Mouse (Mus musculus) limb, embryonic 10.5 days (tissue): ENCODE data around the gene Yrdc. TPM values are rescaled to one million over a fixed set of nuclear protein-coding genes. Genes with fewer than 3 reads are reported as not detected.

Experiments
- DNase-seq: peaks from one replicate; pipeline ENCODE4 v3.0.0-alpha.2; 2017; ENCODE audit warnings: low spot score
- H3K27ac ChIP-seq: fragments of 300-500 bp; sonication (generic); 2 replicates; pipeline ENCODE4 v1.5.1; 2016; ENCODE audit warnings: mild to moderate bottlenecking
- H3K27me3 ChIP-seq: fragments of 300-500 bp; sonication (generic); 2 replicates; pipeline ENCODE4 v1.6.1; 2016; ENCODE audit warnings: low read depth, mild to moderate bottlenecking; ENCODE audit not compliant: poor library complexity, severe bottlenecking
- H3K36me3 ChIP-seq: fragments of 300-500 bp; sonication (generic); 2 replicates; pipeline ENCODE4 v1.6.1; 2016; ENCODE audit warnings: mild to moderate bottlenecking, moderate library complexity
- H3K4me1 ChIP-seq: fragments of 300-500 bp; sonication (generic); 2 replicates; pipeline ENCODE4 v1.6.1; 2016
- H3K4me3 ChIP-seq: fragments of 300-500 bp; sonication (generic); 2 replicates; pipeline ENCODE4 v1.5.1; 2016; ENCODE audit warnings: mild to moderate bottlenecking, moderate library complexity
- H3K9me3 ChIP-seq: fragments of 300-500 bp; sonication (generic); replicated peaks from 2 replicates; pipeline ENCODE4 v1.6.1; 2016; ENCODE audit warnings: mild to moderate bottlenecking
- WGBS: fragments of 180-500 bp; shearing (Covaris S2); methylation state at CpG from one replicate; pipeline ENCODE4 v1.1.7; 2016; 5-methylcytosine and 5-hydroxymethylcytosine counted together
- polyA plus RNA-seq: library from polyadenylated mRNA; unstranded; fragments of >200 nt; fragmentation: Nextera tagmentation; extraction: Ambion mirVana; gene quantifications from 2 replicates; pipeline ENCODE4 v1.2.1, GENCODE M21; 2016

The Yrdc gene
- polyA plus RNA-seq, 1 experiment from 2014 or later, result 43.7 TPM

DNA sequence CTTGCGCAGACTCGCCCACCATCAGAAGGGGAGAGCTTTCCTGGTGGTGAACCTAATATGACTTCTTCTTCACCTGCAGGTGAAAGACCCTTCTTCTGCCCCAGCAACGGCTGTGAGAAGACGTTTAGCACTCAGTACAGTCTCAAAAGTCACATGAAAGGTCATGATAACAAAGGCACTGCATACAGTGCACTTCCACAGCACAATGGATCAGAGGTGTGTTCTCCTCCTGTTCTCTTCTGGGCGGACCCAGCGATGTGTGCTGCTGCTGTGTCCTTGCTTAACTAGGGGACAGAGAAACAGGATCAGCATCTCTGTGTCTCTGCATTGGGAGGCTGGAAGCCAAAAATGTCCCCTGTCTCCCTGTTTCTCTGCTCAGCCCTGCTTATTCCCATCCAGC, 25.5 kb upstream of the Yrdc start:
- H3K27ac ChIP-seq, result no peak overlapping the region
- DNase-seq, result no peak
- H3K9me3 ChIP-seq, result no peaks in the 10 kb centered on the region
- no peaks in the 10 kb centered on the region for H3K27me3 ChIP-seq
- H3K4me1 ChIP-seq, result no peaks in the 10 kb centered on the region
- WGBS, result 92% methylated on average over 6 of the region's 6 CpGs
- H3K4me3 ChIP-seq, result no peak overlapping the region
- H3K36me3 ChIP-seq, result peaks cover 90% of the 10 kb centered on the region

DNA sequence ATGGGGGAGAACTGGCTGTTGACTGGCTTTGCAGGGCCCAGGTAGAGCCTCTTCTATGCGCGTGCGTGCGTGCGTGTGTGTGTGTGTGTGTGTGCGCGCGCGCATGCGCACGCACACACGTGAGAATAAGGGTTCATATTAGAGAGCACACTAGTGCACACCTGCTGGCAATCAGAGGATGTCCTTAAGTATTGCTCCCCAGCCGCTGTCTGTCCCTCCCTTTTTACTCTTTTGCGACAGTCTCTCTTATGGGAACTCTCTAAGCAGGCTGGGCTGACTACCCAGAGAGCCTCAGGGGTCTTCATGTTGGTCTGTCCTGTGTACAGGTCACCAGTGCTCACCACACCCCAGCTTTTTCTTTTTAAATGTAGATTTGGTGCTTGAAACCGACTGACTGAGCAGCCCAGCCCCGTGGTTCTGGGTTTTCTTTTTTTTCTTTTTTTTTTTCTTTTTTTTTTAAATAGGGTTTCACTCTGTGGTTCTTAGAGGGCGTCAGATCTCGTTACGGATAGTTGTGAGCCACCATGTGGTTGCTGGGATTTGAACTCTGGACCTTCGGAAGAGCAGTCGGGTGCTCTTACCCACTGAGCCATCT, 25.0 kb upstream of the Yrdc start:
- Histone ChIP-seq H3K36me3 (peaks cover 90% of the 10 kb centered on the region), H3K9me3 (no peaks in the 10 kb centered on the region), H3K4me1 (no peaks in the 10 kb centered on the region), H3K27ac (no peak overlapping the region), H3K27me3 (no peaks in the 10 kb centered on the region), H3K4me3 (no peak overlapping the region)
- WGBS, result 96% methylated on average over 21 of the region's 21 CpGs
- no peak for DNase-seq

GRCm38 (mm10) chr4:124829671-124830070, 20.8 kb upstream of the Yrdc start:
- DNase-seq, result no peak
- H3K9me3 ChIP-seq, result no peaks in the 10 kb centered on the region
- H3K4me3 ChIP-seq, result no peak overlapping the region
- 81% methylated on average over 5 of the region's 5 CpGs for WGBS
- no peaks in the 10 kb centered on the region for H3K27me3 ChIP-seq
- peaks cover 79% of the 10 kb centered on the region for H3K36me3 ChIP-seq
- H3K27ac ChIP-seq, result no peak overlapping the region
- H3K4me1 ChIP-seq, result no peaks in the 10 kb centered on the region

- DNase-seq, result no peak
- Histone ChIP-seq H3K9me3 (no peaks in the 10 kb centered on the region), H3K27ac (no peak overlapping the region), H3K27me3 (no peaks in the 10 kb centered on the region), H3K36me3 (peaks cover 68% of the 10 kb centered on the region), H3K4me3 (no peak overlapping the region), H3K4me1 (no peaks in the 10 kb centered on the region)
- 95% methylated on average over 10 of the region's 10 CpGs for WGBS
Observed at GRCm38 (mm10) chr4:124832796-124833195, 17.7 kb upstream of the Yrdc start.

DNA sequence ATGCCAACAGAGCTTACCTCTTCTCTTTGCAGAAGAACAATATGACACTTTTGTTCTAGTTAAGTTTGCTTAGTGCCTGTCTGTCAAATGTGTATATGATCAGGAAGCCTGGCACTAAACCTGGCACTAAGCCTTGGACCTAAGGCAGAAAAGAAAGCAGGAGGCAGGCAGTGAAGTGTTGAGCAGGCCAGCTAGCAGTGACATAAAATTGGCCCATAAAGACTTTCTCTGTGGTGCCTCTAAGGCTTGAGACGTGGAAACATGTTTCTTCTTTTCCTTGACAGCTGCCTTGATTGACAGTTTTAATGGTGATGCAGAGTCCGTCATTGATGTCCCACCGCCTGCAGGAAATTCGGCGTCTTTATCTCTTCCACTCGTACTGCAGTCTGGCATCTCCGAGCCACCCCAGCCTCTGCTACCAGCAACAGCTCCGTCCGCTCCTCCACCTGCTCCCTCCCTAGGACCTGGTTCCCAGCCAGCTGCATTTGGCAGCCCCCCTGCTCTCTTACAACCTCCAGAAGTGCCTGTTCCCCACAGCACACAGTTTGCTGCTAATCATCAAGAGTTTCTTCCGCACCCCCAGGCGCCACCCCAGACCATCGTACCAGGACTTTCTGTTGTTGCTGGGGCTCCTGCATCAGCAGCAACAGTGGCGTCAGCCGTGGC, 12.3 kb upstream of the Yrdc start:
- Histone ChIP-seq H3K4me3 (no peak overlapping the region), H3K9me3 (no peaks in the 10 kb centered on the region), H3K36me3 (peaks cover 74% of the 10 kb centered on the region), H3K4me1 (no peaks in the 10 kb centered on the region), H3K27ac (no peak overlapping the region), H3K27me3 (no peaks in the 10 kb centered on the region)
- WGBS, result 89% methylated on average over 14 of the region's 14 CpGs
- no peak for DNase-seq

GRCm38 (mm10) chr4:124840998-124841397, 9.5 kb upstream of the Yrdc start:
- peaks cover 81% of the 10 kb centered on the region for H3K36me3 ChIP-seq
- no peaks in the 10 kb centered on the region for H3K4me1 ChIP-seq
- H3K9me3 ChIP-seq, result no peaks in the 10 kb centered on the region
- H3K4me3 ChIP-seq, result no peak overlapping the region
- H3K27me3 ChIP-seq, result no peaks in the 10 kb centered on the region
- H3K27ac ChIP-seq, result no peak overlapping the region
- no peak for DNase-seq
- 100% methylated on average over 1 of the region's 1 CpGs for WGBS

- peak; percentile 47 for DNase-seq
- H3K36me3 ChIP-seq, result peaks cover 73% of the 10 kb centered on the region
Observed at GRCm38 (mm10) chr4:124843493-124843892, 7.0 kb upstream of the Yrdc start.

DNA sequence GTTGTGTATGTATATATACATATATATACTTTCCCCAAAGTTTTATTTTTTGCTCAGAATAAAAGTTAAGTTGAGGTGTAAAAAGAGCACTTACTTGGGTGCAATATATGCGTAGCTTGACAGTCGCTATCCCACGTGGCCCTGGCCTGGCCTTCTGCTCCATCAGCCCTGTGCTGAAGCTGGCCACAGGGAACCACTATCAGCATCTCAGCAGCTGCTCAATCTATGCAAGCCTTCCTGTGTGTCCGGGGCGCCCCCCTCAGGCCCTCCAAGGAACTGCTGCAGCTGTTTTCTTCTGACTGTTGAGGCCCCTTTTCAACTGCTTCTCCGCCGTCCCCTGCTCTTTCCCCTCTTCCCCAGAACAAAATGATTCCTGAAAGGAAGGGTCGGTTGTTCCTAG, 2.9 kb upstream of the Yrdc start:
- 0 out of 2 replicates have a peak overlapping the region, but pooled peaks have one; percentile 3 for H3K4me3 ChIP-seq
- H3K9me3 ChIP-seq, result no peaks in the 10 kb centered on the region
- H3K36me3 ChIP-seq, result peaks cover 42% of the 10 kb centered on the region
- DNase-seq, result peak; percentile 83
- WGBS, result 13% methylated on average over 8 of the region's 8 CpGs
- H3K4me1 ChIP-seq, result peaks cover 28% of the 10 kb centered on the region
- no peak overlapping the region for H3K27ac ChIP-seq
- H3K27me3 ChIP-seq, result no peaks in the 10 kb centered on the region

More at GRCm38 (mm10) chr4:124843493-124843892, 7.0 kb upstream of the Yrdc start:
- 0 out of 2 replicates have a peak, but pooled peaks cover 6% of the 10 kb centered on the region for H3K4me1 ChIP-seq
- WGBS, result 59% methylated on average over 11 of the region's 11 CpGs
- H3K27me3 ChIP-seq, result no peaks in the 10 kb centered on the region
- no peak overlapping the region for H3K27ac ChIP-seq
- no peak overlapping the region for H3K4me3 ChIP-seq
- no peaks in the 10 kb centered on the region for H3K9me3 ChIP-seq

DNA sequence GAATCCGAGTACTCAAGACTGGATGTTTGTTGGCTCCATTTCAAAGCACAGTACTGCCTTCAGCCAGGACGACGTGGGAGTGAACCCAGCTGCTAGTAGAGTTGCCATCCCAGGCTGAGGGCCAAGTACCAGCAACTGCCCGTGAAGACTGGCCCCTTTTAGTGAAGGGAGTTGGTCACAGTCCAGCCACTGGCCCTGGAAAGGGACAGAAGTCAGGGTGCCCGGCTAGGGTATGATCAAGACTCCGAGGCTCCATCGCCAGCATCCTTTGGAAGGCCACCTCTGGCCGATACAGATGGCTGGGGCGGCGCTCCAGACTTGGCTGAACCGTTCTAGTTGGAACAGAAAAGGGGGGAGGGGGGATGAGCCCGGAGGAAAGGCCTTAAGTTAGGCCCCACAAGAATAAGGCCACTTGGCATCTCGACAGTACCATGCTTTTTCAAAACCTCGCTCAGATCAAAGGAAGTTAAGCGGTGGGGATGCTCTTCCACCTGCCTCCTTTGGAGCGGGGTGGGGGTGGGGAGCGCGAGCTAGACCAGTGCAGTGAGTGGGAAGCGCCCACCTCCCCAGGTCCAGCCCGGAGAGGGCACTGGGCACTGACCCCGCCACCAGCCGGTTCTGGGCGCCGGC, 733 bp upstream of the Yrdc start:
- Histone ChIP-seq H3K9me3 (no peaks in the 10 kb centered on the region), H3K4me1 (peaks cover 28% of the 10 kb centered on the region), H3K27ac (peak overlapping the region; percentile 93), H3K36me3 (peaks cover 46% of the 10 kb centered on the region), H3K4me3 (peak overlapping the region; percentile 97), H3K27me3 (no peaks in the 10 kb centered on the region)
- no peak for DNase-seq
- 4% methylated on average over 24 of the region's 24 CpGs for WGBS

- peak within 1 kb of the TSS; percentile 97 for H3K4me3 ChIP-seq
- H3K27me3 ChIP-seq, result no peaks in the 10 kb centered on the region
- H3K4me1 ChIP-seq, result peaks cover 28% of the 10 kb centered on the region
- H3K27ac ChIP-seq, result peak within 1 kb of the TSS; percentile 93
- under 1% methylated on average over 75 of the region's 75 CpGs for WGBS
- H3K9me3 ChIP-seq, result no peaks in the 10 kb centered on the region
- H3K36me3 ChIP-seq, result peaks cover 49% of the 10 kb centered on the region
- peak; percentile 80 for DNase-seq
Observed at GRCm38 (mm10) chr4:124850933-124851658, 617 bp downstream of the Yrdc start, which contains the start of gene 1110065P20Rik. 1110065P20Rik (minus strand) TSS chr4:124851196.

GRCm38 (mm10) chr4:124856294-124856693, 5.8 kb downstream of the Yrdc start:
- Histone ChIP-seq H3K9me3 (no peaks in the 10 kb centered on the region), H3K27ac (no peak overlapping the region), H3K4me3 (no peak overlapping the region), H3K27me3 (peaks cover 14% of the 10 kb centered on the region), H3K4me1 (peaks cover 12% of the 10 kb centered on the region), H3K36me3 (peaks cover 52% of the 10 kb centered on the region)
- 94% methylated on average over 8 of the region's 8 CpGs for WGBS
- DNase-seq, result no peak

GRCm38 (mm10) chr4:124858370-124858769, 7.9 kb downstream of the Yrdc start:
- no peaks in the 10 kb centered on the region for H3K9me3 ChIP-seq
- peaks cover 39% of the 10 kb centered on the region for H3K36me3 ChIP-seq
- 84% methylated on average over 5 of the region's 5 CpGs for whole genome bisulfite sequencing
- H3K27ac ChIP-seq, result no peak overlapping the region
- peaks cover 35% of the 10 kb centered on the region for H3K27me3 ChIP-seq
- peaks cover 15% of the 10 kb centered on the region for H3K4me1 ChIP-seq
- H3K4me3 ChIP-seq, result no peak overlapping the region
- no peak for DNase-seq

DNA sequence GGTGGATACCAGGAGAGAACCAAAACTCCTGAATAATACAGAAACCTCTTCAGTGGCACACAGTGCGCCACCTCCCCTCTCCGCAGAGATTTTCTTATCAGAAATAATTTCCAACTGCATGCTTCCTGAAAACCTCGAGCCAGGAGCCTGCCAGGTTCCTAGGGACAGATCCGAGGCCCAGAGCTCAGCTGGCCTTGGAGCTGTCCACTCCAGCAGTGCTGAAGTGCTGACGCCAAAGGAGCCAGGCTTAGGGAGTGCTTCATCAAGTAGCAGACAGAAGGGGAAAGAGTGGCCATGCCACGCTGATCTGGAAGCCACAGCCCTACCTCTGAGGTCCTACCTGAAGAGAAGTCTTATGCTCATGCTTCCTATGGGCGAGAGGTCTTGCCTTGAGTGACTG, 10.0 kb downstream of the Yrdc start:
- H3K4me3 ChIP-seq, result no peak overlapping the region
- peaks cover 19% of the 10 kb centered on the region for H3K36me3 ChIP-seq
- H3K4me1 ChIP-seq, result peaks cover 15% of the 10 kb centered on the region
- WGBS, result 13% methylated on average over 7 of the region's 7 CpGs
- DNase-seq, result peak; percentile 92
- H3K9me3 ChIP-seq, result no peaks in the 10 kb centered on the region
- no peak overlapping the region for H3K27ac ChIP-seq
- H3K27me3 ChIP-seq, result peaks cover 41% of the 10 kb centered on the region
